Mouse (Mus musculus): ENCODE results near the gene Angel2. TPM values are rescaled to one million over a fixed set of nuclear protein-coding genes. Genes with fewer than 3 reads are reported as not detected.

The Angel2 gene
- polyA plus RNA-seq, 1 experiment from 2014 or later: 52.9 TPM

Other genes with a start within 250 kb of the Angel2 start
- 17.4 and 18.7 TPM in 2 replicates for gene Rps6kc1, start 13.3 kb upstream of the Angel2 start, polyA plus RNA-seq (2016; fragmentation: Nextera tagmentation; extraction: Ambion mirVana)
- gene Vash2, start 54.2 kb downstream of the Angel2 start, polyA plus RNA-seq (2016; fragmentation: Nextera tagmentation; extraction: Ambion mirVana): 39.1 and 50.5 TPM in 2 replicates
- 6.4 and 6.9 TPM in 2 replicates for gene Flvcr1, start 101.0 kb downstream of the Angel2 start, polyA plus RNA-seq (2016; fragmentation: Nextera tagmentation; extraction: Ambion mirVana)
- gene Spata45, start 111.5 kb downstream of the Angel2 start, polyA plus RNA-seq (2016; fragmentation: Nextera tagmentation; extraction: Ambion mirVana): not detected in 2 replicates
- gene Tatdn3, start 137.8 kb downstream of the Angel2 start, polyA plus RNA-seq (2016; fragmentation: Nextera tagmentation; extraction: Ambion mirVana): 9.9 and 13.9 TPM in 2 replicates
- gene Nsl1, start 137.9 kb downstream of the Angel2 start, polyA plus RNA-seq (2016; fragmentation: Nextera tagmentation; extraction: Ambion mirVana): 25.5 and 31.0 TPM in 2 replicates
- 4.8 and 5.2 TPM in 2 replicates for gene Batf3, start 172.7 kb downstream of the Angel2 start, polyA plus RNA-seq (2016; fragmentation: Nextera tagmentation; extraction: Ambion mirVana)
- gene Fam71a, start 239.7 kb downstream of the Angel2 start, polyA plus RNA-seq (2016; fragmentation: Nextera tagmentation; extraction: Ambion mirVana): not detected in 2 replicates